Mouse (Mus musculus) cerebellum, adult 2 months (tissue): ENCODE measurements around the gene Glg1.
A peak's percentile ranks its signal among the peaks of the same experiment; 100 is the strongest.

Experiments
- CTCF ChIP-seq: fragments of 200-500 bp; IDR thresholded peaks from 2 replicates; pipeline ENCODE4 v1.5.1; 2011; ENCODE audit warnings: low read depth, mild to moderate bottlenecking, control low read depth, low read length, moderate library complexity, borderline replicate concordance; ENCODE audit not compliant: insufficient read depth
- POLR2A ChIP-seq: fragments of 200-500 bp; IDR thresholded peaks from 2 replicates; pipeline ENCODE4 v1.6.1; 2011; ENCODE audit warnings: low read length, control low read depth, borderline replicate concordance; ENCODE audit not compliant: insufficient read depth

- TF ChIP-seq POLR2A (no peak), CTCF (peak; percentile 73)
Observed at GRCm38 (mm10) chr8:111157617-111158016, 101.4 kb downstream of the Glg1 start.
